Mouse (Mus musculus): Measurements from ENCODE around the gene Amacr. TPM values are rescaled to one million over a fixed set of nuclear protein-coding genes. Genes with fewer than 3 reads are reported as not detected.
A peak's percentile ranks its signal among the peaks of the same experiment; 100 is the strongest.
"Not testable (repeated sequence)": the region's sequence is repeated elsewhere in the genome, so short reads cannot be mapped to it uniquely, and the experiment has no call there.

The Amacr gene
- total and polyA plus RNA-seq, 2 experiments from 2014 or later: 10.3 to 10.6 TPM

DNA sequence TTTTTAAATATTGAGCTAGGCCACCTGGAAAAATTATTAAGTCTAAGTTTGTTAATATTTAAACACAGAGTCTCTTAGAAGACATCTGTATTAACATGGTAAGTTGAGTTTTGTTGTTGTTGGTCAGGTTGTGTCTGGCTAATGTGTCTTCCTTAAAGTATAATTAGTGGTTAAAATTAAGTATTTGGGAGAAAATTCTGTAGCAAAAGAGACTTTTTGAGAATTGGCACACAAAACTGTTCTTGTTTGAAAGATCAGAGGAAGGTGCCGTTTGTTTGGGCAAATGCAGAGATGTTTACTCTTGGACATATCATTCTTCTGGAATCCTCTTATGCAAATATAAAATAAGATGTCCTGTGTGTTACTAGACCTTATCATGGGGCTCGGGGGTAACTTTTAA, 19.0 kb upstream of the Amacr start:
- no peak for TF ChIP-seq CTCF (IDR thresholded peaks at IDR 0.05; ENCODE audit: low read depth)
- Histone ChIP-seq H3K4me3 (ENCODE audit: low read depth, low read length) (no peak overlapping the region), H3K36me3 (ENCODE audit: insufficient read depth) (no peaks in the 10 kb centered on the region), H3K9ac (no peak overlapping the region), H3K4me1 (ENCODE audit: insufficient read depth) (no peaks in the 10 kb centered on the region), H3K9me3 (ENCODE audit: low read length) (no peaks in the 10 kb centered on the region), H3K27ac (ENCODE audit: low read depth, low read length) (no peak overlapping the region), H3K4me2 (ENCODE audit: low read depth) (no peak overlapping the region), H3K27me3 (ENCODE audit: insufficient read depth, low read length) (no peaks in the 10 kb centered on the region)
- 91% methylated on average over 2 of the region's 2 CpGs for WGBS
- DNase-seq (no peak), ATAC-seq (no peak)

DNA sequence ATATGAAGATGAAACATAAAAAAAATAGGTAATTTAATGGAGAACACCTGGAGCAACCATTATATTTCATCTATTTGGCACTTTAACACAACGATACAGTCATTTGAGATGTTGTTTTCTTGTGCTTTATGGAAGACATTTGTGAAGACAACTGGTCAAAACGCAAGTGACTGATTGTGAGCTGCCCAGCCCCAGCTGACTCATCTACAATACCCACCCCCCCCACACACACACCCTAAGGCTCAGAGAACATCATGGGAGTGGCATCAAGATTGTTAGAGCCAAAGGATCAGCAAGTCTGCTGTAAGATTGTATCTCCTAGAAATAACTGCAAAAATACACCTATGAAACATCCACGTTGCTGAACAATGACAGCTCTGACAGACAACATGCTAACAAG, 12.1 kb upstream of the Amacr start:
- Histone ChIP-seq H3K9me3 (ENCODE audit: low read length) (no peaks in the 10 kb centered on the region), H3K36me3 (ENCODE audit: insufficient read depth) (no peaks in the 10 kb centered on the region), H3K4me2 (ENCODE audit: low read depth) (no peak overlapping the region), H3K9ac (no peak overlapping the region), H3K27me3 (ENCODE audit: insufficient read depth, low read length) (no peaks in the 10 kb centered on the region), H3K4me3 (ENCODE audit: low read depth, low read length) (no peak overlapping the region), H3K27ac (ENCODE audit: low read depth, low read length) (no peak overlapping the region), H3K4me1 (ENCODE audit: insufficient read depth) (no peaks in the 10 kb centered on the region)
- DNase-seq (no peak), ATAC-seq (no peak)
- no peak for TF ChIP-seq CTCF (IDR thresholded peaks at IDR 0.05; ENCODE audit: low read depth)
- 82% methylated on average over 3 of the region's 3 CpGs for WGBS

DNA sequence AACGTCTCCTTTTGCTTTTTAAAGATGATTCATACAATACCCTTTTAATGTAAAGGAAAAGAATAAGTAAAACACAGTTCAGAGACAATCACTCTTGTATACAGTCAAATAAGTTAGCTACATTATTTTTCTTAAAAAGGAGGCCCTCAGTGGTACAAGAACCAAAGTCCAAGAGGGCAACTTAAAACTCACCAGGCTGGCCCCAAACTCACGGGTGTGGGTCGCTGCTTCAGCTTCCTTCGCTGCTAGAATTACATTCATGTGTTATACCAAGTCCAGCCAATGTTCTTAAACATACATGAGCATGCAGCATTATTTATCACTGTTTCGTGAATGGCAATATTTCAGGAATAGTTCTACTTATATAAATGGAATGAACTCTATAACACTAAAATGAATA, 10.8 kb upstream of the Amacr start:
- 88% methylated on average over 5 of the region's 5 CpGs for WGBS
- Histone ChIP-seq H3K27me3 (ENCODE audit: insufficient read depth, low read length) (no peaks in the 10 kb centered on the region), H3K4me3 (ENCODE audit: low read depth, low read length) (no peak overlapping the region), H3K4me2 (ENCODE audit: low read depth) (no peak overlapping the region), H3K36me3 (ENCODE audit: insufficient read depth) (no peaks in the 10 kb centered on the region), H3K9me3 (ENCODE audit: low read length) (no peaks in the 10 kb centered on the region), H3K4me1 (ENCODE audit: insufficient read depth) (no peaks in the 10 kb centered on the region), H3K27ac (ENCODE audit: low read depth, low read length) (no peak overlapping the region), H3K9ac (no peak overlapping the region)
- ATAC-seq: no peak
- TF ChIP-seq CTCF (IDR thresholded peaks at IDR 0.05; ENCODE audit: low read depth): no peak
- no peak for DNase-seq

DNA sequence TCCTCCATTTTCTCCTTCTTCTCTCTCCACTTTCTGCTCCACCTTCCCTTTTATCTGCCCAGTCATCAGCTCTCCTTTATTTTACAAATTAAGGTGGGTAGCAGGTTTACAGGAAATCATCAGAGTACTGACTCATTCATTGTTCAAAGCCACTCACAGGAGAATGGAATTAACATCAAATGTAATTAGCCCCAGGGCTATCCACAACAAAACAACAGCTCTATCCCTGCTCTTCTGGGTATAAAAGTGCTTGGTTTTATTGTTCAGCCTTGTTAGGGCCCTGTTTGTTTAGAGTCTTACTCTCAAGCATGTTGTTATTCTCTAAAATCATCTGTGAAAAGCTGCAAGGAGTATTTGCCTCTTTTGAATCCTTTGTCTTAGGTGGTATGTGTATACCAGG, 4.4 kb upstream of the Amacr start:
- H3K9me3 ChIP-seq (ENCODE audit: low read length): no peaks in the 10 kb centered on the region
- TF ChIP-seq CTCF (IDR thresholded peaks at IDR 0.05; ENCODE audit: low read depth): no peak
- H3K27ac ChIP-seq (ENCODE audit: low read depth, low read length): no peak overlapping the region
- ATAC-seq (no peak), DNase-seq (no peak)
- no peak overlapping the region for H3K4me3 ChIP-seq (ENCODE audit: low read depth, low read length)
- H3K4me1 ChIP-seq (ENCODE audit: insufficient read depth): no peaks in the 10 kb centered on the region
- no peak overlapping the region for H3K9ac ChIP-seq
- H3K36me3 ChIP-seq (ENCODE audit: insufficient read depth): no peaks in the 10 kb centered on the region
- H3K4me2 ChIP-seq (ENCODE audit: low read depth): no peak overlapping the region
- H3K27me3 ChIP-seq (ENCODE audit: insufficient read depth, low read length): no peaks in the 10 kb centered on the region

DNA sequence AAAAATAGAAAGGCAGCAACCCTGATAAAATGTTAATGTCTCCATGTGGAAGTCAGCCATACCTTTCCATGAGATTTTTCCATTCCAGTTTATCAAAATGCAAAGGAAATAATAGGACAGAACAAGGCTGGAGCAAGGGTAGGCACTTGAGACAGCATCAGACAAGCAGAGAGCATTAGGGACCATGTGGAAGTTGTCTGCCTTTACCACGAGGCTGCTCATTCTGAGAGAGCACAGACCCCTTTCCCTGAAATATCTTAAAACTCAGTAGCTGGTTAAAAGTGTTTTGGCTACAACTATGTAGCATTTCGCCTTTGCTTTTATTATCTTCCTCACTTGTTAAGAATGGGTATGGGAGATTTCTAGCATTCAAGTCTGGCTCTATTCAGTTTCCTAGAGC, 844 bp upstream of the Amacr start:
- no peak overlapping the region for H3K9ac ChIP-seq
- H3K4me2 ChIP-seq (ENCODE audit: low read depth): peak overlapping the region; percentile 51; the same call in 1 of the 2 replicates
- no peaks in the 10 kb centered on the region for H3K9me3 ChIP-seq (ENCODE audit: low read length)
- no peak for ATAC-seq
- no peak for TF ChIP-seq CTCF (IDR thresholded peaks at IDR 0.05; ENCODE audit: low read depth)
- H3K36me3 ChIP-seq (ENCODE audit: insufficient read depth): no peaks in the 10 kb centered on the region
- no peak overlapping the region for H3K27ac ChIP-seq (ENCODE audit: low read depth, low read length)
- H3K4me3 ChIP-seq (ENCODE audit: low read depth, low read length): no peak overlapping the region
- 56% methylated on average over 2 of the region's 2 CpGs for WGBS
- no peak for DNase-seq
- no peaks in the 10 kb centered on the region for H3K27me3 ChIP-seq (ENCODE audit: insufficient read depth, low read length)
- H3K4me1 ChIP-seq (ENCODE audit: insufficient read depth): no peaks in the 10 kb centered on the region

DNA sequence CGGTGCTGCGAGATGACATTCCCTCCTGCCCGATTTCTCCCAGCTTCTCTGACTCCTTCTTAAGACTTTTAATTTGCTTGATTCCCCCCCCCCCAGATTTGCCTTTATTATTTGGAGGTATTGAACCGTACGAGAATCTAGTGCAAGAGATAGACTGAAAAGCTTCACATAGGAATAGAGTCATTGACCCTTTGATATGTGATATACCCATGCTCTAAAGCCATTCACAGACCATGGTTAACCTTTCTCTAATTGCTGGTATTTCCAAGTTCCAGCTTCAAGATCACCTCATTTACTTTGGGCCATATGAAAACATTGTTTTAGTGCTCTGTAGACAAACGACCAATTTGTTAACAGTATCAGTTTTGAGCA, 494 bp downstream of the Amacr start:
- WGBS: 5% methylated on average over 6 of the region's 6 CpGs
- DNase-seq: no peak
- H3K9me3 ChIP-seq (ENCODE audit: low read length): no peaks in the 10 kb centered on the region
- H3K4me2 ChIP-seq (ENCODE audit: low read depth): peak overlapping the region; percentile 51
- H3K36me3 ChIP-seq (ENCODE audit: insufficient read depth): no peaks in the 10 kb centered on the region
- no peaks in the 10 kb centered on the region for H3K4me1 ChIP-seq (ENCODE audit: insufficient read depth)
- TF ChIP-seq CTCF (IDR thresholded peaks at IDR 0.05; ENCODE audit: low read depth): no peak
- peak overlapping the region; percentile 68 for H3K4me3 ChIP-seq (ENCODE audit: low read depth, low read length)
- peak overlapping the region; percentile 87 for H3K27ac ChIP-seq (ENCODE audit: low read depth, low read length)
- H3K27me3 ChIP-seq (ENCODE audit: insufficient read depth, low read length): no peaks in the 10 kb centered on the region
- peak overlapping the region; percentile 74 for H3K9ac ChIP-seq
- ATAC-seq: no peak

DNA sequence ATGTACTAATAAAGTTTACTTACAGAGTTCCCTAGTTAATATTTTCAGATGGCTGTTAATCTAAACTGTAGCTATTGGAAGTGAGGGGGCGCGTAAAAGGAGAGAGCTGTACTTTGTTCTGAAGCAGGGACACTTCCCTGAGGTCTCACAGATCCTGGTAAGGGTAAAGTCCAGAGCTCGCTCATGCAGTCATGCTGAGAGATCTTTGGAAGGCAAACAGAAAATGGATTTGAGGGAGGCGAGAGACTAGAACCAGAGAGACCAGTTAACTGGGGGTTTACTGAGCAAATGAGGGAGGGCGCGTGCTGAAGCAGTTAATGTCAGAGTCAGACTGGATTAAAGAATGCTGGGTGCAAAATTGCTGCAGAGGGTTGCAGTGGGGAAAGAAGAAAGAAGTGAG, 4.2 kb downstream of the Amacr start:
- Histone ChIP-seq H3K4me1 (ENCODE audit: insufficient read depth) (no peaks in the 10 kb centered on the region), H3K27me3 (ENCODE audit: insufficient read depth, low read length) (no peaks in the 10 kb centered on the region), H3K36me3 (ENCODE audit: insufficient read depth) (no peaks in the 10 kb centered on the region), H3K4me3 (ENCODE audit: low read depth, low read length) (no peak overlapping the region), H3K4me2 (ENCODE audit: low read depth) (no peak overlapping the region), H3K9me3 (ENCODE audit: low read length) (no peaks in the 10 kb centered on the region), H3K27ac (ENCODE audit: low read depth, low read length) (no peak overlapping the region), H3K9ac (no peak overlapping the region)
- DNase-seq (no peak), ATAC-seq (no peak)
- 85% methylated on average over 6 of the region's 6 CpGs for WGBS
- TF ChIP-seq CTCF (IDR thresholded peaks at IDR 0.05; ENCODE audit: low read depth): no peak

DNA sequence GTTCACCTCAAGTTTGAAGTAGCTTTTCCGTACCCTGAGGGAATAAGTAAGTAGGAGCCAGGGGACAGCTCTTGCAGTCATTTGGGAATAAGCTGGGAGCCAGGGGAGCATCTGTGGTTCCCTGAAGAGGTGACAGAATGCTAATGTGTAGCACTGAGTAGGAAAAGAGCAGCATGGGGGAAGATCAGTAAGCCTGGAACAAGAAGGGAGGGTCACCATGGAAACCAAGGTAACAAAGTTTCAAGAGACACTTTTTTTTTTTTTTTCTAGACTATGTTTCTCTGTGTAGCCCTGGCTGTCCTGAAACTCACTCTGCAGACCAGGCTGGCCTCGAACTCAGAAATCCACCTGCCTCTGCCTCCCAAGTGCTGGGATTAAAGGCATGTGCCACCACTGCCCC, 4.9 kb downstream of the Amacr start:
- not testable (repeated sequence) for H3K9me3 ChIP-seq (ENCODE audit: low read length)

More for the DNA sequence above, 4.9 kb downstream of the Amacr start:
- H3K4me1 ChIP-seq (ENCODE audit: insufficient read depth); H3K27me3 ChIP-seq (ENCODE audit: insufficient read depth, low read length); H3K36me3 ChIP-seq (ENCODE audit: insufficient read depth); H3K9ac ChIP-seq; H3K4me3 ChIP-seq (ENCODE audit: low read depth, low read length); H3K27ac ChIP-seq (ENCODE audit: low read depth, low read length); H3K4me2 ChIP-seq (ENCODE audit: low read depth); DNase-seq; ATAC-seq: not testable (repeated sequence)
- WGBS: 81% methylated on average over 2 of the region's 2 CpGs
